Mouse (Mus musculus) myocyte (in vitro differentiated cells): ENCODE measurements at regions not wholly inside any gene's neighbourhood (a gene's known extent, or its start where the extent isn't known, plus 50 kb on each side); places are given as distances from the start of the nearest gene placed in this dataset.
A peak's percentile ranks its signal among the peaks of the same experiment; 100 is the strongest.

Source experiments
- H3K27me3 ChIP-seq: one replicate; pipeline ENCODE4 v1.6.1; 2011; ENCODE audit not compliant: control insufficient read depth, insufficient read depth, insufficient read length
- H3K36me3 ChIP-seq: one replicate; pipeline ENCODE4 v1.6.1; 2011; ENCODE audit not compliant: control insufficient read depth, insufficient read depth
- H3K4me2 ChIP-seq: one replicate; pipeline ENCODE4 v1.6.1; 2011; ENCODE audit warnings: low read depth, control low read depth
- H3K4me3 ChIP-seq: one replicate; pipeline ENCODE4 v1.5.1; 2011; ENCODE audit warnings: mild to moderate bottlenecking, control low read depth, moderate library complexity
- H3K79me2 ChIP-seq: one replicate; pipeline ENCODE4 v1.6.1; 2011; ENCODE audit not compliant: control insufficient read depth, insufficient read depth
- H3ac ChIP-seq: one replicate; pipeline ENCODE4 v1.6.1; 2011; ENCODE audit not compliant: control insufficient read depth, insufficient read length
- CEBPB ChIP-seq: IDR thresholded peaks from 2 replicates; pipeline ENCODE4 v1.6.1; 2011; ENCODE audit warnings: mild to moderate bottlenecking, moderate library complexity; ENCODE audit not compliant: poor library complexity, insufficient read depth, severe bottlenecking
- E2F4 ChIP-seq: IDR thresholded peaks from one replicate; pipeline ENCODE4 v1.6.1; 2011; ENCODE audit warnings: mild to moderate bottlenecking, control low read depth, moderate library complexity; ENCODE audit not compliant: insufficient read depth
- MAX ChIP-seq: IDR thresholded peaks from one replicate; pipeline ENCODE4 v1.6.1; 2011; ENCODE audit warnings: low read depth, mild to moderate bottlenecking, control low read depth
- MYOD1 ChIP-seq, 3 experiments: IDR thresholded peaks; one replicate each; pipeline ENCODE4 v1.6.1; 2011; ENCODE audit warnings: control low read depth in 2 of 3, low read depth in 2 of 3, mild to moderate bottlenecking in 2 of 3, moderate library complexity in 1 of 3; ENCODE audit not compliant: insufficient read length in 2 of 3, control insufficient read depth in 1 of 3
- MYOG ChIP-seq, 3 experiments: IDR thresholded peaks; one replicate each; pipeline ENCODE4 v1.6.1; 2011; ENCODE audit warnings: control low read depth in 2 of 3, low read depth in 2 of 3, mild to moderate bottlenecking in 2 of 3; ENCODE audit not compliant: insufficient read length in 2 of 3, control insufficient read depth in 1 of 3, insufficient read depth in 1 of 3
- POLR2A ChIP-seq: IDR thresholded peaks from one replicate; pipeline ENCODE4 v1.6.1; 2011; ENCODE audit warnings: low read depth, mild to moderate bottlenecking, control low read depth, moderate library complexity; ENCODE audit not compliant: insufficient read length
- POLR2AphosphoS2 ChIP-seq: IDR thresholded peaks from one replicate; pipeline ENCODE4 v1.6.1; 2011; ENCODE audit warnings: low read depth, control low read depth; ENCODE audit not compliant: insufficient read length
- REST ChIP-seq: IDR thresholded peaks from one replicate; pipeline ENCODE4 v1.6.1; 2011; ENCODE audit warnings: mild to moderate bottlenecking, control low read depth, moderate library complexity; ENCODE audit not compliant: insufficient read depth, insufficient read length
- SRF ChIP-seq: IDR thresholded peaks from one replicate; pipeline ENCODE4 v1.6.1; 2011; ENCODE audit warnings: low read depth; ENCODE audit not compliant: control insufficient read depth, insufficient read length
- TCF12 ChIP-seq: IDR thresholded peaks from one replicate; pipeline ENCODE4 v1.6.1; 2011; ENCODE audit warnings: mild to moderate bottlenecking, control low read depth; ENCODE audit not compliant: poor library complexity, insufficient read depth, severe bottlenecking
- TCF3 ChIP-seq: IDR thresholded peaks from one replicate; pipeline ENCODE4 v1.6.1; 2011; ENCODE audit warnings: low read depth, control low read depth; ENCODE audit not compliant: insufficient read length
- USF1 ChIP-seq: IDR thresholded peaks from one replicate; pipeline ENCODE4 v1.6.1; 2011; ENCODE audit warnings: low read depth, mild to moderate bottlenecking, control low read depth, moderate library complexity

- H3K79me2 ChIP-seq: no peaks in the 10 kb centered on the region
- H3K36me3 ChIP-seq: no peaks in the 10 kb centered on the region
- TF ChIP-seq MYOD1 (IDR thresholded peaks at IDR 0.05; ENCODE audit: control insufficient read depth in 1 of 3, insufficient read length in 2 of 3, low read depth in 2 of 3) (no peak), MAX (no peak), E2F4 (no peak), USF1 (no peak), REST (no peak), SRF (no peak), CEBPB (no peak), POLR2AphosphoS2 (no peak), POLR2A (no peak), MYOG (IDR thresholded peaks at IDR 0.05; ENCODE audit: control insufficient read depth in 1 of 3, insufficient read depth in 1 of 3, insufficient read length in 2 of 3, low read depth in 2 of 3) (no peak), TCF12 (no peak), TCF3 (no peak)
- no peak overlapping the region for H3ac ChIP-seq
- H3K4me3 ChIP-seq: no peak overlapping the region
- H3K27me3 ChIP-seq: no peaks in the 10 kb centered on the region
- no peak overlapping the region for H3K4me2 ChIP-seq
Observed at GRCm38 (mm10) chr13:5766394-5766793, 94.9 kb upstream of the Klf6 start.

GRCm38 (mm10) chr13:5767202-5767601, 94.1 kb upstream of the Klf6 start:
- Histone ChIP-seq H3K4me2 (no peak overlapping the region), H3K27me3 (no peaks in the 10 kb centered on the region), H3ac (no peak overlapping the region), H3K36me3 (no peaks in the 10 kb centered on the region), H3K4me3 (no peak overlapping the region), H3K79me2 (no peaks in the 10 kb centered on the region)
- TF ChIP-seq SRF (no peak), CEBPB (no peak), E2F4 (no peak), USF1 (no peak), TCF3 (no peak), TCF12 (no peak), POLR2A (no peak), MYOD1 (IDR thresholded peaks at IDR 0.05; ENCODE audit: control insufficient read depth in 1 of 3, insufficient read length in 2 of 3, low read depth in 2 of 3) (no peak), REST (no peak), MAX (no peak), MYOG (IDR thresholded peaks at IDR 0.05; ENCODE audit: control insufficient read depth in 1 of 3, insufficient read depth in 1 of 3, insufficient read length in 2 of 3, low read depth in 2 of 3) (no peak), POLR2AphosphoS2 (no peak)

- no peaks in the 10 kb centered on the region for H3K27me3 ChIP-seq
- no peaks in the 10 kb centered on the region for H3K36me3 ChIP-seq
- H3K4me3 ChIP-seq: no peak overlapping the region
- no peaks in the 10 kb centered on the region for H3K79me2 ChIP-seq
- H3K4me2 ChIP-seq: no peak overlapping the region
- TF ChIP-seq POLR2AphosphoS2 (no peak), USF1 (no peak), TCF12 (no peak), SRF (no peak), MYOD1 (IDR thresholded peaks at IDR 0.05; ENCODE audit: control insufficient read depth in 1 of 3, insufficient read length in 2 of 3, low read depth in 2 of 3) (no peak), MAX (no peak), E2F4 (no peak), CEBPB (no peak), MYOG (IDR thresholded peaks at IDR 0.05; ENCODE audit: control insufficient read depth in 1 of 3, insufficient read depth in 1 of 3, insufficient read length in 2 of 3, low read depth in 2 of 3) (no peak), REST (no peak), POLR2A (no peak), TCF3 (no peak)
- no peak overlapping the region for H3ac ChIP-seq
Observed at GRCm38 (mm10) chr13:5768699-5769098, 92.6 kb upstream of the Klf6 start.

GRCm38 (mm10) chr13:5769283-5770260, 91.7 kb upstream of the Klf6 start:
- Histone ChIP-seq H3K79me2 (no peaks in the 10 kb centered on the region), H3ac (no peak overlapping the region), H3K36me3 (no peaks in the 10 kb centered on the region), H3K4me3 (no peak overlapping the region), H3K27me3 (no peaks in the 10 kb centered on the region), H3K4me2 (peak overlapping the region; percentile 22)
- TF ChIP-seq REST: no peak
- no peak for TF ChIP-seq MYOD1 (IDR thresholded peaks at IDR 0.05; ENCODE audit: control insufficient read depth in 1 of 3, insufficient read length in 2 of 3, low read depth in 2 of 3)

- no peak for TF ChIP-seq E2F4
- no peak overlapping the region for H3K4me2 ChIP-seq
- no peak overlapping the region for H3ac ChIP-seq
- no peak overlapping the region for H3K4me3 ChIP-seq
- H3K27me3 ChIP-seq: no peaks in the 10 kb centered on the region
- no peaks in the 10 kb centered on the region for H3K36me3 ChIP-seq
- H3K79me2 ChIP-seq: no peaks in the 10 kb centered on the region
Observed at GRCm38 (mm10) chr13:5773811-5774210, 87.5 kb upstream of the Klf6 start.
